Comparison of ENCODE assay signal across 23 mouse cellular contexts in genomic region chr4:132647439-132647838, GRCm38 (mm10). TPM values are rescaled to one million over a fixed set of nuclear protein-coding genes. Genes with fewer than 3 reads are reported as not detected.
DNase-seq lines count a peak whose midpoint lies in the region; TF ChIP-seq lines count a peak whose summit lies in the region.
"Had no signal": no experiment of that assay in that cellular context is flagged by ENCODE, and none has a peak within 500 bp of the region (broad histone marks: within the 10 kb centered on the region; RNA-seq: fewer than 3 reads in every experiment).

No protein-coding gene starts in this region.

- peak overlapping the region; percentile 58; the same call in 1 of the 2 replicates for H3K27ac ChIP-seq in ES-E14 (ENCODE audit: insufficient read depth, low read depth, low read length, poor library complexity, severe bottlenecking)
- H3K27ac ChIP-seq in embryonic facial prominence, embryonic 10.5 days (replicated peaks), result no peak overlapping the region
- H3K27ac ChIP-seq in thymus, adult 2 months (ENCODE audit: control insufficient read depth, insufficient read depth, low read length), result no peak overlapping the region
- H3K27ac ChIP-seq: forebrain, embryonic 10.5 days; forebrain, embryonic 15.5 days; heart, adult 2 months; heart, embryonic 15.5 days; hindbrain, embryonic 13.5 days; hindbrain, postnatal 0 days; intestine, embryonic 15.5 days had no signal

- 86% methylated on average over 7 of the region's 7 CpGs for WGBS in embryonic facial prominence, embryonic 10.5 days
- WGBS in thymus, adult 2 months, result 86% methylated on average over 7 of the region's 7 CpGs

- intact Hi-C loops in gastrocnemius, postnatal 14 days (cut with DNase I; ENCODE audit: low total_unique reads), result no loop called here

- H3K4me1 ChIP-seq in ES-E14 (ENCODE audit: control insufficient read depth in 2 of 2, insufficient read depth in 2 of 2, low read length in 2 of 2, poor library complexity in 1 of 2), result peaks cover 11 to 16% of the 10 kb centered on the region in 2 experiments
- H3K4me1 ChIP-seq in embryonic facial prominence, embryonic 10.5 days, result peaks cover 4% of the 10 kb centered on the region; the same call in 1 of the 2 replicates
- no peaks in the 10 kb centered on the region for H3K4me1 ChIP-seq in thymus, adult 2 months (replicated peaks; ENCODE audit: control insufficient read depth, insufficient read depth, low read length)
- H3K4me1 ChIP-seq: embryonic facial prominence, embryonic 15.5 days; forebrain, embryonic 10.5 days; forebrain, embryonic 15.5 days had no signal

- no peaks in the 10 kb centered on the region for H3K36me3 ChIP-seq in ES-E14 (ENCODE audit: control insufficient read depth, insufficient read depth, low read length, poor library complexity, severe bottlenecking)
- H3K36me3 ChIP-seq in embryonic facial prominence, embryonic 10.5 days (replicated peaks), result peaks cover 27% of the 10 kb centered on the region
- H3K36me3 ChIP-seq in thymus, adult 2 months (ENCODE audit: control insufficient read depth, insufficient read depth, low read length), result no peaks in the 10 kb centered on the region
- H3K36me3 ChIP-seq: embryonic facial prominence, embryonic 15.5 days; forebrain, embryonic 15.5 days; hindbrain, embryonic 13.5 days; intestine, embryonic 15.5 days had no signal

- no peak for TF ChIP-seq CTCF in thymus, adult 2 months (IDR thresholded peaks at IDR 0.05; ENCODE audit: borderline replicate concordance, control insufficient read depth, extremely low read depth, insufficient read depth, low read length, poor library complexity)

- H3K9me3 ChIP-seq in ES-E14 (ENCODE audit: control insufficient read depth, insufficient read depth, low read depth, low read length), result no peaks in the 10 kb centered on the region
- H3K9me3 ChIP-seq in embryonic facial prominence, embryonic 10.5 days, result no peaks in the 10 kb centered on the region
- H3K9me3 ChIP-seq: embryonic facial prominence, embryonic 15.5 days; forebrain, embryonic 10.5 days; forebrain, embryonic 15.5 days; heart, embryonic 15.5 days; hindbrain, embryonic 13.5 days; intestine, embryonic 15.5 days had no signal

- H3K9ac ChIP-seq in ES-E14 (ENCODE audit: insufficient read depth, low read depth, low read length, poor library complexity, severe bottlenecking), result no peak overlapping the region; the same call in 1 of the 2 replicates
- H3K9ac ChIP-seq: embryonic facial prominence, embryonic 15.5 days; forebrain, embryonic 15.5 days; heart, embryonic 15.5 days; hindbrain, embryonic 13.5 days; intestine, embryonic 15.5 days had no signal

- no peaks in the 10 kb centered on the region for H3K27me3 ChIP-seq in embryonic facial prominence, embryonic 10.5 days (replicated peaks; ENCODE audit: low read depth, poor library complexity, severe bottlenecking)
- H3K27me3 ChIP-seq in thymus, adult 2 months (ENCODE audit: control insufficient read depth, insufficient read depth, low read length), result no peaks in the 10 kb centered on the region
- H3K27me3 ChIP-seq: embryonic facial prominence, embryonic 15.5 days; forebrain, embryonic 15.5 days; heart, embryonic 15.5 days; hindbrain, embryonic 13.5 days; intestine, embryonic 15.5 days; Patski had no signal

- no peak for TF ChIP-seq POLR2A in thymus, adult 2 months (IDR thresholded peaks at IDR 0.05; ENCODE audit: control insufficient read depth, extremely low read depth, insufficient read depth, low read length, poor library complexity)

- DNase-seq in 3T3-L1 (ENCODE audit: low read depth, low spot score) (peak; percentile 15), ES-E14 (ENCODE audit: low read depth, low spot score) (no peak)
- DNase-seq in CD4-positive helper T cell, adult 2 months (ENCODE audit: low read depth, low spot score), result peak; percentile 33
- DNase-seq in naive thymus-derived CD4-positive, alpha-beta T cell, adult 2 months (ENCODE audit: low read depth), result peak; percentile 42
- DNase-seq in embryonic facial prominence, embryonic 10.5 days (ENCODE audit: low spot score), result no peak
- DNase-seq in thymus, adult 2 months, result no peak
- DNase-seq in gastrocnemius, postnatal 14 days, result no peak
- DNase-seq: adrenal gland, adult 8-10 months; adrenal gland, postnatal 36 days; B cell, adult 2 months; cerebellum, adult 2 months; cerebellum, postnatal 10 days; heart, adult 2 months; heart, postnatal 14 days had no signal

- H3K4me3 ChIP-seq in ES-E14 (ENCODE audit: insufficient read depth in 1 of 2, low read depth in 1 of 2, low read length in 2 of 2, poor library complexity in 1 of 2, severe bottlenecking in 1 of 2), result no peak overlapping the region
- H3K4me3 ChIP-seq in embryonic facial prominence, embryonic 10.5 days, result no peak overlapping the region
- no peak overlapping the region for H3K4me3 ChIP-seq in thymus, adult 2 months (ENCODE audit: control insufficient read depth, insufficient read depth, low read length)
- H3K4me3 ChIP-seq: embryonic facial prominence, embryonic 15.5 days; erythroblast, embryonic 14.5 days; forebrain, embryonic 10.5 days; forebrain, embryonic 15.5 days; heart, adult 2 months; heart, embryonic 15.5 days; hindbrain, embryonic 13.5 days; intestine, embryonic 15.5 days had no signal

- in situ Hi-C loops in ES-E14 (cut with MboI; ENCODE audit: low sequenced_read_pairs in 2 of 2, unreplicated experiment in 2 of 2), result no loop called here

TF ChIP-seq in ES-E14, 5 proteins besides CTCF, POLR2A, EP300 and RAD21:
- TF ChIP-seq MAFK (IDR thresholded peaks at IDR 0.05; ENCODE audit: insufficient read depth, low read depth, low read length), result no peak
- no peak for TF ChIP-seq ZNF384 (IDR thresholded peaks at IDR 0.05; ENCODE audit: low read depth, low read length)

RNA-seq across cellular contexts. Expression of gene Eya3, which starts 8.7 kb away (rescaled TPM):
- total RNA-seq in ES-E14 (2012; rRNA removed), result 28.1 and 31.9 TPM in 2 replicates
- 36.2 and 39.9 TPM in 2 replicates for polyA plus RNA-seq in embryonic facial prominence, embryonic 10.5 days (2016; fragmentation: Nextera tagmentation; extraction: Ambion mirVana)
- polyA plus RNA-seq in thymus, adult 2 months (2012; rRNA removed), result 58.6 and 63.6 TPM in 2 replicates
- total RNA-seq in gastrocnemius, postnatal 14 days (2021), result 10 to 100 TPM; 14.2 to 14.3 TPM

Comparison
In these comparisons a context has a peak if more than half of its experiments do, and no peak if none do; other contexts are left out.
1. DNase-seq: peak in 3T3-L1 (single experiment), CD4-positive helper T cell, adult 2 months (single experiment) and naive thymus-derived CD4-positive, alpha-beta T cell, adult 2 months (single experiment); none in ES-E14 (single experiment), embryonic facial prominence, embryonic 10.5 days (single experiment), thymus, adult 2 months (single experiment) and gastrocnemius, postnatal 14 days (single experiment).